Mouse (Mus musculus) left cerebral cortex, adult 2 months (tissue): Measurements from ENCODE around the gene Zswim3. TPM values are rescaled to one million over a fixed set of nuclear protein-coding genes. Genes with fewer than 3 reads are reported as not detected.
A peak's percentile ranks its signal among the peaks of the same experiment; 100 is the strongest.

Experiments
- DNase-seq, 2 experiments: peaks; one replicate each; pipeline ENCODE4 v3.0.0; 2021 to 2022; ENCODE audit warnings: low spot score in 2 of 2, mixed read lengths in 1 of 2; ENCODE audit errors: extremely low spot score in 1 of 2
- H3K27ac ChIP-seq: fragments of 200-600 bp; 2 replicates; pipeline ENCODE4 v1.8.1; 2022
- H3K4me3 ChIP-seq: fragments of 200-600 bp; 2 replicates; pipeline ENCODE4 v1.8.1; 2022
- CTCF ChIP-seq: fragments of 200-600 bp; IDR thresholded peaks from 2 replicates; pipeline ENCODE4 v1.8.1; 2022; ENCODE audit warnings: antibody characterized with exemption, mild to moderate bottlenecking, moderate library complexity
- intact Hi-C: fragments of 180-260 bp; cut with DNase I; formaldehyde crosslinking; loops from one replicate; pipeline ENCODE4 v1.15.1; 2025
- total RNA-seq, 2 experiments: library from RNA; stranded (reverse); gene quantifications; 2 replicates each; pipeline ENCODE4 v1.2.3; 2021

The Zswim3 gene
- total RNA-seq, 2 experiments from 2014 or later = 8.6 to 9.0 TPM

DNA sequence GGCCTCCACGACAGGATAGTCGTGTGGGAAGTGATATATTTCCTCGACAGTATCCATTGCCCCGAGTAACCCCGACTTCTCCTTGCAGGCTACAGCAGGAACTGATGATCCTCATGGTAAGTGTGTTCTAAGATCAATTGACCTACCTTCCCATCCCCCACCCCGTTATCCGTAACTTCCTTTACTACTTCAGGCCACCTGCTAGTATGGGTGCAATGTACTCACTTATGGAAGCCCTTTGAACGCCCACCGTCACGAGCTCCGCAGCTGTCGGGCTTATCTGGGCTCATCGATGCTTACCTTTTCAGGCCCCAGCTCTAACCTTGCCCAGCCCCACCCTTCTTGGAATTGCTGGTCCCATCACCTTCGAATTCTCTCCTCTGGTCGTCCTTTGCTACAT lies 34.6 kb upstream of the Zswim3 start:
- no peak for TF ChIP-seq CTCF
- intact Hi-C loops = no loop called here

GRCm38 (mm10) chr2:164771123-164771522 lies 33.8 kb upstream of the Zswim3 start:
- no peak overlapping the region for H3K27ac ChIP-seq
- H3K4me3 ChIP-seq = no peak overlapping the region
- no peak for TF ChIP-seq CTCF
- intact Hi-C loops = no loop called here
- no peak for DNase-seq

More for the DNA sequence above, 34.6 kb upstream of the Zswim3 start:
- Histone ChIP-seq H3K4me3 (no peak overlapping the region; the same call in 1 of the 2 replicates), H3K27ac (no peak overlapping the region)
- no peak for DNase-seq

DNA sequence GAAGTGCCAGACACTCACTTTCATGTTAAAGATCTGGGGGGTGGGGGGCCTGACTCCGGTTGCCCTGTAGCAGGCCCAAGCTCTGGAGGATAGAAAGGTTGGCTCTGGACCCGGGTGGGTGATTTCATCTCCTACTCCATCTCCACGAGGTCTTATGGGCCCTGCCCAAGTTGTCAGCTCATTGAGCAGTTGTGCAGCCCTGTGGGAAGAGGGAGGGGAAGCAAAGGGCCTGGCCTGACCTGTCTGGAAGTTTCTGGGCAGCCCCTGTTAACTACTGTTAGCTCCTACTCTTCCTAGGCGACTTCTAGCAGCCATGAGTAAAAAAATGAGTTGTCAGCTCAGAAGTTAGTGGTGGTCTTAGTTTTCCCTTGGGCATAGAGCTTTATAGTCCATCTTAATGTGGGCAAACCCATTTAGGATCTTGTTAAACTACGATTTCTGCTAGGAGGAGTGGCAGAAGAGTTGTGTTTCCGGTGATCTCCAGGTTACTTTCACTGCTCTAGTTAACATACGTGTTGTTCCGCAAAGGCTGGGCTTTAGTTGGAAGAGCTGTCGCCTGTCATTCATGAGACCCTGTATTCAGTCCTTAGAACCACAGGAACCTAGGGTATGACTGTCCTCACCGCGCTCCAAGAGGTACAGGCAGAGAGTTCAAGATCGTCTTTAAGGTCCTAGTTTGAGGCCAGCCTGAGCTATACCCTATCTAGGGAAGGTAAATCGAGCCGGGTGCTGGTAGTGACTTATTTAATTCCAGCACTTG lies 31.5 kb upstream of the Zswim3 start:
- intact Hi-C loops = no loop called here
- no peak for DNase-seq
- no peak for TF ChIP-seq CTCF
- no peak overlapping the region for H3K4me3 ChIP-seq
- no peak overlapping the region for H3K27ac ChIP-seq

GRCm38 (mm10) chr2:164773989-164774364 lies 30.9 kb upstream of the Zswim3 start:
- Histone ChIP-seq H3K27ac (no peak overlapping the region), H3K4me3 (no peak overlapping the region)
- TF ChIP-seq CTCF = no peak
- no peak for DNase-seq
- intact Hi-C loops = no loop called here

DNA sequence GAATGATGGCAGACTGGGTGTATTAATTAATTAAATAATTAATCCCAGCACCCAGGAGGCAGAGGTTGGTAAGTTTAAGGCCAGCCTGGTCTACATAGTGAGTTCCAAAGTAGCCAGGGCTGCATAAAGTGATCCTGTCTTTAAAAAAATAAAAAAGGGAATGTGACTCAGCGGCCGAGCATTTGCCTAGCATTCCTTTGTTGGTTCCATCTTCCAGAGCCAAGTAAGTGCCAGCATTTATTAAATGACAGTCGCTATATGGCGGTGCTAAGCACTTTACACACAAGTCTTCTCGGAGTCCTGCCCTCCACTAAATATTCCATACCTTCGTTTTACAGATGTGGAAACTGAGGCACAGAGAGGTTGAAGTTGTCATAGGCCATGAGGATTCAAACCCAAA lies 28.8 kb upstream of the Zswim3 start:
- TF ChIP-seq CTCF = no peak
- H3K4me3 ChIP-seq = no peak overlapping the region
- intact Hi-C loops = no loop called here

GRCm38 (mm10) chr2:164776801-164777200 lies 28.1 kb upstream of the Zswim3 start:
- Histone ChIP-seq H3K4me3 (no peak overlapping the region), H3K27ac (no peak overlapping the region)
- DNase-seq = no peak
- no peak for TF ChIP-seq CTCF
- intact Hi-C loops = no loop called here

More for the DNA sequence above, 28.8 kb upstream of the Zswim3 start:
- no peak overlapping the region for H3K27ac ChIP-seq
- no peak for DNase-seq

DNA sequence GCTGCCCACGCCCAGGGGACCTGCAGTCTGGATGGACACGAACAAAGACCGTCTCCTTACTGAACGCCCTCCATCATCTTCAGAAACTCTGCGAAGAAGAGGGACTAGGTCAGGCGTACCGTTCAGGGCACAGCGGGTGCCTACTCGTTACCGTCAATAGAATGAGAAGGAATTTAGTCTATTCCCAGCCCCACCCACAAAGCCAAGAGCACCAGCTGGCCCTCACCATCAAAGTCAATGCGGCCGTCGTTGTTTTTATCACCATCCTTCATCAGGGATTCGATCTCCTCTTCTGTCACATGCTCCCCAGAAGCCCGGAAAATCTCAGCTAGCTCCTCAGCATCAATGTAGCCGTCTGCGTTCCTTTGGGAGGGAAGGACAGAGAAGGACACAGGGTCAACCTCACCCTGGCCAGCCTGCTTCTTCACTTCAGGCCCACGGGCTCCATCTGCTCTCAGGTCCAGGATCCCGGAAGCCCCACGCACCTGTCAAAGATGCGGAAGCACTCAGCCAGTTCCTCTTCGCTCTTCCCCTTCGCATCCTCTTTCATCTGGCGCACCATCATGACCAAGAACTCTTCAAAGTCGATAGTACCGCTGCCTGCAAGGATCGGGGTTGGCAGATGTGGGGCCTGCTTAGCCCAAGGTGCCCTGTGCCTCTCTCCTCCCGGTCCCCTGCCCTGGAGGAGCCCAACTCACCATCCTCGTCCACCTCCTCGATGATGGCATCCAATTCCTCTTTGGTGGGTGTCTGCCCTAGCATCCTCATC lies 27.5 kb upstream of the Zswim3 start:
- H3K27ac ChIP-seq = no peak overlapping the region
- DNase-seq = no peak
- intact Hi-C loops = no loop called here
- no peak for TF ChIP-seq CTCF
- no peak overlapping the region for H3K4me3 ChIP-seq

GRCm38 (mm10) chr2:164778015-164778287 lies 26.9 kb upstream of the Zswim3 start:
- TF ChIP-seq CTCF = no peak
- no peak overlapping the region for H3K27ac ChIP-seq
- intact Hi-C loops = no loop called here
- H3K4me3 ChIP-seq = no peak overlapping the region
- no peak for DNase-seq

DNA sequence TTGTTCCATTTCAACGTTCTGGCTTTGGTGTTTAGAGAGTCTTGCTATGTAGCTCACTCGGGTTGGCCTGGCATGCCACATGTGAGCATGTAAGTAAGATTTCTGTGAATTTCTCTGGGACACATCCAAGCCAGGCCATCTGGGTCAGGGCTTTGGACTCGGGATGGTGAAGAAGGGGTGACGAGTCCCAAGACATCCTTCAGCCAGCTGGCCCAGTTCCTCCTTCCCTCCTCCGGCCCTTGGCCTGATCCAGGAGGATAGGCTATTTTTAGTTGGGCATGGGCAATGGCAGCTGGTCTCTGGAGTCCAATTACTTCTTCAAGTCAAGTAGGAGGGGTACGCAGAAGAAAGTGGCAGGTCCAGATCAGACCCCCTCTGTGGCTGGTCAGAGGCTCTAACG lies 26.1 kb upstream of the Zswim3 start:
- no peak for TF ChIP-seq CTCF
- Histone ChIP-seq H3K4me3 (no peak overlapping the region), H3K27ac (no peak overlapping the region)
- intact Hi-C loops = no loop called here
- no peak for DNase-seq

DNA sequence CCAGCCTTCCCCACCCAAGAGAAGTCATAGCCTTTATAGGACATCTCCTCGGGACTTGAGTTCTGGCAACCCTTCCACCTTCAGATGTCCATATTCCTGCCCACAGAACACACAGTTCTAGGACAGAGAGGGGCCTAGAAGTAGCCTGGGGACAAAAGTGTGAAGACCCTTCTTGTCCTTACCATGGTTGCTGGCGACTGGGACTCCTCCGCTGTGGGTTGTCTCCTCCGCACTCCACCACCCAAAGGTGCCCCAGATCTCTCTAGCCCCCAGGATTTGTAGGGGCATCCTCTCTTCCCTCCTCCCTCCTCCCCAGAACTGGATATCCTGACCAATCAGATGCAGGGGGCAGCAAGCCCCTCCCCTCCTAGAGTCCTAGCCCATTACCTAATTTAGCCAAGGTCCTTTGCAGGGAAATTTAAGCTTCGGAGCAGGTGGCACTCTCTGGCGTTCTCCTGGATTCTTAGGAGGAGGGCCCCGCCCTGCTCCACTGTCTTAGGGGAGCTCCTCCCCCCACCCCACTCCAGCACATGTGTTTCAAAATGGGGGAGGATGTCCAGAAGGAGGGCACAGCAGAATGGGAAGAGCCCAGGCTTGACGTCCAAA lies 25.3 kb upstream of the Zswim3 start, which contains the start of gene Tnnc2:
TSS of gene Tnnc2 (minus strand) at position 487 of the 606 bp plus-strand sequence.
- no peak within 1 kb of the TSS for H3K27ac ChIP-seq
- intact Hi-C loops = no loop called here
- no peak for TF ChIP-seq CTCF
- no peak for DNase-seq
- H3K4me3 ChIP-seq = no peak within 1 kb of the TSS

DNA sequence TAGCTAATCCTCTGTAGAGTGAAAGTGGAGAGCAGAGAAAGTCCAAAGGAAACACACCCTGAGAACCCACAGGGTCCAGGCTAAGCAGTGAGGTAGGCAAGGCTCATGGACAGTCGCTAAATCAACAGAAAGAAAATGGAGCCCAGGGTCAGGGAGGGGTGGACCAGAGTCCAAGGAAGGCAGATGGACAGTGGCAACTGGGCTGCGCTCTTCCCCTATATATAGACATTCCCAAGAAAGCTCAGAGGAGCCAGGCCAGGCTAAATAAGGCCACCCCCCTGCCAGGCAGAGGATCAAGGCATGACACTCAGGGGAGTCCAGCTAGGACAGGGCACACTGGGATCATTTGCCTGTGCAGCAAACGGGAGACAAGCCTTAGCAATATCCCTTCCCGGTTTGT lies 23.0 kb upstream of the Zswim3 start:
- no peak for TF ChIP-seq CTCF
- DNase-seq = no peak
- intact Hi-C loops = no loop called here
- no peak overlapping the region for H3K27ac ChIP-seq
- H3K4me3 ChIP-seq = no peak overlapping the region

- Histone ChIP-seq H3K4me3 (no peak overlapping the region), H3K27ac (no peak overlapping the region)
- intact Hi-C loops = no loop called here
- peak; percentile 39 for TF ChIP-seq CTCF
- no peak for DNase-seq
Observed at GRCm38 (mm10) chr2:164783926-164784581, 20.8 kb upstream of the Zswim3 start.
